Mouse (Mus musculus): ENCODE measurements around the gene Foxb1.

Foxb1 gene

DNA sequence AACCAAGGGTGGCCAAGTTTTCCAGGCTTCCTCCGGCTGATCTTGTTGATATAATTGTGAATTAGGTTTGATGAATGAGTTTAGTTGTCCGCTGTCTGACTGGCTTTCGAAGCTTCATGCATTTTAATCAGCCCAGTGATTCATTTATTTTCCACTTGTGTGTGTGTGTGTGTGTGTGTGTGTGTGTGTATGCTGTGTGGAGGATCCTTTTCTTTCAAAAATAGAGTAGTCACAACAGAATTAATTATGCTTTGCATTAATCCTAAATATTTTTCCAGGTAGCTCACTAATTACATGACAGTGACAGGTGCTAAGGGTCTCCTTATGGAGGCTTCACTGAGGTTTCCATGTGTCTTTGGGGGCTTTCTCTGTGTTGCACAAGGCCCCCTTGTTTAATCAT, 4.3 kb downstream of the Foxb1 start:
- DNase-seq (ENCODE audit: low spot score), result no peak

DNA sequence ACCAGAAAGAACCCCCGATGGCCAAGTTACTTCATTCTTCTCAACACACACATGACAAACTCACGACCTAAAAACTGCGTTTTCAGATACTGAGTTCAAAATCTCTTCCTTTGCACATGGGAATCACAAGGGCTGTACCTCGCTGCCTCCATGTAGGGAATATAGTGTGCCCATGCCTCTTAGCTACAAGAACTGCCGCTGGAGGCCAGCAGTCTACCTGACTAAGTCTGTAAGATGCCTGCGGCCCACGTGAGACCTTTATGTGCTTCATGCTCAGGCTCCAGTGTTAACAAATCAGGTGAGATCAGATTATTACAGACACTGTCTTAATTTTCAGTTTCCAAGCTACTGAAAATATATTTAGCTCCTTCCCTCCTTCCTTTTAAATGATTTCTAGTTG, 4.7 kb downstream of the Foxb1 start:
- DNase-seq (ENCODE audit: low spot score), result no peak

DNA sequence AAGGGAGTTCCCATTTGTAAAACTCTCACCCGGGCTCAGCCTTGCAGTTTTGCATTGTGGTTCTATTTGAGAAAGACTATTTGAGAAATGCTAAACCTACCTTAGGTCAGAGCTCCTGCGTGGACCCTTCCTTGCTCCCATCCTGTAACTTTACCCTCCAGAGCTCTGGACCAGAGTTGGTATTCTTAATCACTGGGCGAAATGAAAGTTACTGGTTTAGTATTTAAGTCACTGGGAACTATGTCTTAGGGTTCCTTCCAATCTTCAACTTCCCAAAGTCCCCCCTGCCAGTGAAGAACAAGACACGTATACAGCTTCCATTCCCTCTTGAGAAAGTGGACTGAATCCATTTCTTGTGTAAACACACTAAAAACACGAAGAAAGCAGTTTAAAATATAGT, 5.6 kb downstream of the Foxb1 start:
- no peak for DNase-seq (ENCODE audit: low spot score)

DNA sequence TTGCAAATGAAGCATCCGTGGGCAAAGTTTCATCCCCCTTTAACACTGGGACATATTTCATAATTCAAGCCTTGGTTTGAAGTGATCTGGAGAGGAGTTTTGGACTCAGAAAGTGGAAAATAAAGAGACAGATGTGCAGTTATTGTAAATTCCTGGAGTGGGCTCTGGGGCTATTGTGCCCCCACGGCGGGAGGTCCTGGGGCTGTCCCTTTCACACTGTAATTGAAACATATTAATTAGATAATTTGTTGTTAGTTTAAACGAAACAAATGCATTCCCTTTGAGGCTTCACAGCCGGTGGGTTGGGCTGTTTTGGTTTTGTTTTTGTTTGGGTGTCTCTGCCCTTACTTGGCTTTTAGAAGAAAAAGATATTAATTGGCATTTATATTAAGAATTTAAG, 6.0 kb downstream of the Foxb1 start:
- DNase-seq (ENCODE audit: low spot score), result no peak

DNA sequence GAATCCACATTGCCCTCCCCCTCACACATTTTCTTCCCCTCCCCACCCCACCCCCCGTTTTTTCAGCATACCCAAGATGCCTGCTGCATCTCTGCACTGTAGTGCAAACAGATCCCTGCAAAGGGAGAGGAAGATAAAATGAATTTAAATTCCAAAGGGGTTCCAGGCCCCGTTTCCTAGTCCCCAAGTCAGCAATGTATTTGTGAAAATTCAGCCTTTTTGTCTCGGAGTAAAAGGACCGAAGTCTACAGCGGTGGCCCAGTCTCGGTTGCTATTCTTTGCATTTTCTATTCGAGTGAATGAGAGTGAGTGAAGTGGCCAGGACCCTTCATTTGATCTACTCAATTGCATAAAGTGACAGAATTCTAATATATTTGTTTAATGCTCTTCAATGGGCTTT, 6.4 kb downstream of the Foxb1 start:
- no peak for DNase-seq (ENCODE audit: low spot score)

DNA sequence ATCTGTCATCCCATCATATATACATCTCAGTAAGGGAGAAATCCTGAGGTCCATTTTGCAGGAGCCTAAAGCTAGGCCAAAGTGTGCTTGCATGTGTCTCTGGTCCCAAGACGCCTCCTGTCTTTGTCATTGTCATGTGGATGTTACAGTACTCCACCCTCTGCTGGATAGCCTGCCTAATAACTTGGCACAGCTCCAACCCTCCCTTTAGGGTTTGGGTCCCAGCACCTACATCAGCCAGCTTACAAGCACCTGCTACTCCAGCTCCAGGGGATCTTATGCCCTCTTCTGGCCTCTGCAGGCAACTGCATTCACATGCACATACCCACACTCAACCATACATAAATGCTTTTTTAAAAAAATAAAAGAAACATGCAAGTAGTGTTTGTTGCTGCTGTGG, 12.8 kb downstream of the Foxb1 start:
- DNase-seq (ENCODE audit: low spot score), result no peak

DNA sequence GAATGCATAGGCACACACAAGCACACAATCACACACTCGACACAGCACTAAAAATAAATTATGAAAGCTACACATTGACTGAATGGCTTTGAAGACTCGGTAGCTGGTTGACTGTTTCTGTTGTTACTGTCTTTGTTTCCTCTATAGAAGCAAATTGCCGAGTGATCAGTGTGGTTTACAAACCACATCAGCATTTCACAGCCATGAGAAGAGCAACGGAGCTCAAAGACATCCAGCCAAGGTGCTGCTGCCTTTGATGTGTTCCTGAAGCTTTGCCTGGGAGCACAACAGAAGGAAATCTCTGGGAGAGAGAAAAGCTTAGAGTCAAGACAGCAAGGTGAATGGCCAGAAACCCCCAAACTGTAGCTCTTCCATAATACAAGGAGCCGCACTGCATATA, 32.0 kb downstream of the Foxb1 start:
- no peak for DNase-seq (ENCODE audit: low spot score)

DNA sequence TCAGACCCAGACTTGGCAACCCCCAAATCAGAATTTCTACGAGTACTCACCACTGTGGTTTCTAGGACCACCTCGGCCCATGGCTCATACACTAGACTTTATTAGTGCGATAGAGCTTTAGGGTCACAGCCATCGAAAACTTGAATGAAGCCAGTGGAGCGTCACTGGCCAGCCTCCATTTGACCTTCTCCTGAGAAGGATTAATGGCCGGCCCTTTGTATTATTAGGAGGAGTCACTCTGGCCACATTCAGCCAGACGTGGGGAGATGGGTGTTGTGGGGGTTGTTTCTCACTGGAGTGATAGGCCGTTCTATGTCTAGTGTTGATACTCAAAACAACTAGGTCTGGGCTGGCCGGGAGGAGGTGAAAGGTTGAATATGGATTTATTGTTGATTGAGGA, 42.3 kb downstream of the Foxb1 start:
- no peak for DNase-seq (ENCODE audit: low spot score)

DNA sequence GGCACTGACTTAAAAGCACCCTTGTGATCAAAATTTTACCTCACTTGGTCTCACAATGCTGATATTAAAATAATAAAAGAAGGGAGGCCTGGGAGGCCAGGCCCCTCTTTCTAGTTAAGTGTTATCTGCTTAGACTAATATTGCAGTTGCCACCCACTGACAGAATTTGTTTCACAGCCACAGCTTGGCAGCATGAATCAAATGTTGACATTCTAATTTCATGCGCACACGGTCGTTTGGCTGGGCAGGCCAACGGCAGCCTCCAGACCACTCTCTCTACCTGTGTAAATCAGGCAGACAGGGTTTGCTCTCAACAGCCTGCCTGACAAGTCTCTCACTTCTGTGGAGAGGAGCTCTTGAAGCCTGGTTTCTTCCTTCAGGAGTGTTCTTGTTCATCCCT, 44.4 kb downstream of the Foxb1 start:
- DNase-seq (ENCODE audit: low spot score), result no peak

DNA sequence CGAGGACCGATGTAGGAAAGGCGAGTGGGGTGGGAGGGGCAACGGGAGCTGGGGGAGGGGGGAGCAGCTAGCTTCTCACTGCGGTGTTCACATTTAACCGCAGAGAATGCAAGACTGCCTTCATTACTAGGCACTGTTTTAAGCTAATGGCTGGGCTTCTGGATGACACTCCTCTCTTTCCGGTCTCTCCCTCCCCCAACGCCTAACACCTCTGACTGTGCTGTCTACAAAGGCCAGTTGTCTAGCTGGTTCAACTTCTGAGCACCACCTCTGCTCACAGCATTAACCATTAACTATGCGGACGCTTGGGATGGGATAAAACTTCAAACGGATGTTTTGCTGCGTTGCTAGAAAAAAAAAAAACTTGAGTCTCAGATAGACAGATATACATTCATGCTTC, 45.3 kb downstream of the Foxb1 start:
- no peak for DNase-seq (ENCODE audit: low spot score)

DNA sequence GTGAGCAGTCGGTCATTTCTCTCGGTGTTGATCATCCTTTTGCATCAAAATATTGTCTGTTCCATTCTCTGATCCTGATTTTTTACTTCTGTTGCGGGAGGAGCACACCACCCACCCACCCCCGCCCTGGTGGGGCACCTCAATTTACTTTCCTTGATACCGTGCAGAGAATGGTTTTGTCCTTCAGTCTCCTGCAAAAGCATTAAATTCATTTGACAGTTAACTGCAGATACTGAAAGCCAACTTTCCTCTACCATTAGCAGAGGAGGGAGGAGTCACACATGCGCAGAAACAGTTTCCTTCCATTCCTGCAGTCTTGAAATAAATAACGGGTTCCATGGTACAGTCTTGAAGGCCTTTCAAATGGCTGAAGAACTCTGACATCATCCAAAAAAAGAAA, 46.4 kb downstream of the Foxb1 start:
- DNase-seq (ENCODE audit: low spot score), result no peak

DNA sequence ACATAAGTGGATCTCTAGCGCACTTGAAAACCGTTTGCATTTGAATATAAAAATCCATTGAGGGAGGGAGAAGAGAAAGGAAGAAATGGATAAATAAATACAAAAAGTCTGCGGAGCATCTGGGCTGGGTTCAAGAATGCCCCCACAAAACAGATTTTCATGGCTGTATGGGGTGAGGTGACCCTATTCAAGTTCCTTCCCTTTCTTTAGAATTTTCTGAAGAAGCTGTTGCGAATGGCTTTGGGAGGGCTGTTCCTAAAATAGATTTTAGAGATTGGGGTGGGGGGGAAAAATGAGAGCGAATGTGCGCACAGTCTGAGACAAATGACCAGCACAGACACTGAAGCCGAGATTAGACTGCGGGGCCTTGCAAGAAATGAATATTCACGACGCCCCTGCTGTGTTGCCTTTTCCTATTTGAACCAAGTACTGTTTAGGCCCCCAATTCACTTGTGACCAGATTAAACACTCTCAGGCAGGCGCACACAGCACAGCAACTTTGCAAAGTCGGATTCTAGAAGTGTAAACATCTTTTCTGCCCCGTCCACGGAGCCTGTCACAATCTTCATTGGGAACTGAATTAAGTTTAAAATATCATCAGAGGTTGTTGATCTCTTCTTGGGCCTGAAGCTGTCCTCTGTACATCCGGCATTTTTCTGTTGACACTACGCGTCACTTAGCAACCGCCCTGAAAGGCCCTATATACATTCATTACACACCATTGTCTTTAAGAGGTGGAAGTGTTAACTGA, 47.0 kb downstream of the Foxb1 start:
- no peak for DNase-seq (ENCODE audit: low spot score)

DNA sequence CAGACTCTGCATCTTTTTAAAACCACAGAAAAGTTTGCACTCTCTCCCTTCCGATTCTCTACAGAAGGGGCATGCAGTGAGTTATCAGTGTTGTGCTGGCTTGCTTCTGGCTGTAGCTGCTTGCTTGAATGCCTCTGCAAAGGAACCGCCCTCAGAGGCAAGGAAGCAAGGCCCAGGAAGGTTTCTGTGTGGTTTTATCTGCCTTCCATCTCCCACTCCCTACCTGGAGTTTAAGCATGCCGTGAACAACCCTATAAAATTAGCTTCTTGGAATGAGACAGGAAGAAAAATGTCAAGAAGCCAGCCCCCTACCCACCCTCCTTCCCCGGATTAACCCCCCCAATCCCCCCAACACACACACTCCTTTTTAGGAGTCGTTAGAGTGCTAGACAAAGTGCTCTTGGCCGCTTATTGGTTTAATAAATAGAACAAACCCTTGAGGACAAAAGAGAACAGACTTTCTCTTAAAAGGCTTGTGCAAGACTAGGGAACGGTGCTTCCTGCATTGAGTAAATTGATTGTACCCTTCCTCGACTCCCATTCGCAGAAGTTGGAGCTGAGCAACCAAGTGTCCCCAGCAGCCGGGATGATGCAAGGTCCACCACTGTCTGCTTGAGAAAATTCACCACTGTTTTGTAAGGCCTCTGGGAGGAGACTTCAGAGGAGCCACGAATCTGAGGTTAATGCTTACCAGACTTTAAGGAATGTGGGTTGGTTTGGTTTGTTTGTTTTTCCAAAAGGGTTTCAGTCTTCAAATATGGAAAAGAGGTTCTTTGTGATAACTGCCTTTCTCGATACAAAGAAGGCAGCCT, 47.8 kb downstream of the Foxb1 start:
- no peak for DNase-seq (ENCODE audit: low spot score)

Data from ovary, postnatal 10 days (tissue).